Mouse (Mus musculus): ENCODE measurements at regions not wholly inside any gene's neighbourhood (a gene's known extent, or its start where the extent isn't known, plus 50 kb on each side); places are given as distances from the start of the nearest gene placed in this dataset.
A peak's percentile ranks its signal among the peaks of the same experiment; 100 is the strongest.

DNA sequence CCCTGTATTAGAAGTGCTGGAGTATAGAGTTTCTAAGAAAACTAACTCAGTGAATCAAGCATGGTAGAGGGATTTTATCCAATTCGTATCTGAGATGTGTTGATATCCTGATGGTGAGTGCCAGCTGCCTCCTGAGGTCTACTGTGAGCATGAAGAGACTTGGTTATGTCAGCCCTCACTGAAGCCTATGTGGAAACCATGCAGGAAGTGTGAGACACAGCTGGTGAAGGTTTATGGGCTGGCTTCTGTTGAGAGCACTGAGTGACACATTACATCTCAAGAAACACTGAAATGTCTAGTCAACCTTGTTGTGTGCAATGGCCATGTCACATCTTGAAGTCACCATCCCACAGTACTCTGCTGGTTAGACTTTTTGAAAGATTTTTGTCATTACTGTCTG lies 104.6 kb downstream of the Psmg1 start:
- DNase-seq, result no peak

DNA sequence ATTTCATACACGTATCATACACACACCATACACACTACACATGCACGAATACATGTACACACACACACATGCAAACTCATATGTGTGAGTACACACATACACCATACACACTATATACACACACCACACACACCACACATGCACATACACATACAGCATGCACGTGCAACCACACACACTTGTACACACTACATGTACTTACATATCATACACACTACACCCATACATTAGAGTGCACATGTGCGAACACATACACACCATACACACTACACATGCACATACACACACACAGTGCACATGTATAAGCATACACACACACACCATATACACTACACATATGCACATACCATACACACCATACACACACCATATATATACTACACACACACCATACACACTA lies 117.5 kb downstream of the Psmg1 start:
- DNase-seq, result peak; percentile 1

DNA sequence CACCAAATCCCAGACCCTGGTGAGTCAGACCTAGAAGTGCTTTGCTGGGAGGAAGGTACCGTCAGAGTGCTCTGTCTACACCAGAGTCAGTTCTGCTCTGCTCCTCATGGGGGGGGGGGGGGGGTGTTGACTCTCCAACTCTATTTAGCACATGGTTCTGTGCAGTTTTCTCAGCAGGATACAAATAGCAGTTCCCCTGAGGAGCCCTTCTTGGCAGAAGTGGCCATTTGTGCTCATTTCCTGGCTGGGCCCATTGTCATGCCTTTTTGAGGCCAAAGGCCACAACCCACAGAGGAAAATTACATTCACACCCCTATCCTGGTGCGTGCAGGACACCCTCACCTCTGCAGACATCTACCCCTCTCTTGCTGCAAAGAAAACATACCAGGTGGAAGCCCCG lies 118.3 kb downstream of the Psmg1 start:
- DNase-seq, result peak; percentile 43

- no peak for DNase-seq
Observed at GRCm38 (mm10) chr16:95870291-95870690, 120.5 kb downstream of the Psmg1 start.

DNA sequence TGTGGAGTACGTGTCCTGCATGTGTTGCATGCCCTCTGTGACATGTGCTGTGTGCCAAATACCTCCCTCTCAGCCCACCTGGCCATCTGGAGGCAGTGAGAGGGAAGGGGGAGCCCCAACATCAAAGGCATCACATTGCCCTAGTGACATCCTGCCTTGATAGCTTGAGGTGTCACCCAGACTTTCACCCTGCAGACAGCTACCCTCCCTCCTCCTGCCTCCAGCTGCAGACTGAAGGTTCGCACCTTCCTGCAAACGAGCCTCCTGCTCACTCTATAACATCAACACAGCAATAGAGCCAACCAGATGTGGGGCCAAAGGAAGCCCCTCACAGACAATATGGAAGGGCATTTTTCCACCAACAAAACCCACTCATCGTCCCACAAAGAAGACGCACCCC lies 121.3 kb downstream of the Psmg1 start:
- no peak for DNase-seq

DNA sequence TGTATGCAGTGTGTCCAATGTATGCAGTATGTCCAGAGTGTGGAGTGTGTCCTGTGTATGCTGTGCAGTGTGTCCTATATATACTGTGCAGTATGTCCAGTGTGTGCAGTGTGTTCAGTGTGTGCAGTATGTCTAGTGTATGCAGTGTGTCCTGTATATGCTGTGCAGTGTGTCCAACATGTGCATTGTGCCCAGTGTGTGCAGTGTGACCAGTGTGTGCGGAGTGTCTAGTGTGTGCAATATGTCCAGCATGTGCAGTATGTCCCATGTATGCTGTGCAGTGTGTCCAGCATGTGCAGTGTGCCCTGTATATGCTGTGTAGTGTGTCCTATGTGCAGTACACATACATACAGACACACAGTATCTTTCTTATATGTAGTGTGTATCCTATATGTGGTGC lies 121.9 kb downstream of the Psmg1 start:
- DNase-seq, result peak; percentile 1

- DNase-seq, result peak; percentile 1
Observed at GRCm38 (mm10) chr16:95867516-95867915, 123.2 kb downstream of the Psmg1 start.

GRCm38 (mm10) chr16:95866866-95867420 lies 123.8 kb downstream of the Psmg1 start:
- DNase-seq, result no peak

GRCm38 (mm10) chr16:95865603-95866002 lies 125.2 kb downstream of the Psmg1 start:
- DNase-seq, result no peak

GRCm38 (mm10) chr16:95864646-95865045 lies 126.1 kb downstream of the Psmg1 start:
- DNase-seq, result no peak

DNA sequence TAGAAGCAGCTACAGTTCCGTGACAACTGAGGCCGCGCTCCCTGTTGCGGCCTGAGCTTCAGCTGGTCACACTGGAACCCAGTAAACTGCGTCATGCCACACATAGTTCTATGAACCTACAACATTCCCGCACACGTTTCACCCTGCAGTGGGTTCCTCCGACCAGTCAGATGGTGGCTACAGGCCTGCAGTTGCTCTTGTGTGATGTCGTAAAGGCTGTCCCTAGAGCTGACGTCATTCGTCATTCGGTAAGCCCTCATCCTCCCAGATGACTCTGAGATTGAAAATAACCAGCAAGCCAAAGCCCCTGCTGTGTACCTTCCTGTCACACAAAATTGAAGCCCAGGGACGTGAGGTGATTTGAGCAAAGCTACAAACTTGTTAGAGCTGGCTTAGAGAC lies 126.7 kb downstream of the Psmg1 start:
- DNase-seq, result no peak

DNA sequence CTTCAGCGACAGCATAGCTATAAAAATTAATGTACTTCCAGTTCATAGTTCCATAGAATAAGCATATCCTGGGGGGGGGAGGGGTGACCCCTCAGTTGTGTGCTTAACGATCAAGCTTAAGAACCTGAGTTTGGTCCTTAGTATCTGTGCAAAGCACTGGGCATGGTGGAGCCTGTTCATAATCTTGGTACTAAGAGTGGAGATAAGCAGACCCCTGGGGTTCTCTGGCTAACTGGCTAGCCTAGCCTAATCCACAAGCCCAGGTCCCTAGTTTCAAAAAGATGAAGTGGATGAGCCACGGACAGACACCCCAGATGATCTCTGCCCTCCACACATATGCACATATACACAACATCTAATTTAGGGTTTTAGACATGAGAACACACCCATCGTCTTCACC lies 127.2 kb downstream of the Psmg1 start:
- DNase-seq, result no peak

- peak; percentile 29 for DNase-seq
Observed at GRCm38 (mm10) chr16:95862621-95863020, 128.1 kb downstream of the Psmg1 start.

GRCm38 (mm10) chr16:95861231-95861690 lies 129.5 kb downstream of the Psmg1 start:
- peak; percentile 69 for DNase-seq

GRCm38 (mm10) chr16:95860810-95861209 lies 129.9 kb downstream of the Psmg1 start:
- no peak for DNase-seq

- no peak for DNase-seq
Observed at GRCm38 (mm10) chr16:95860111-95860510, 130.6 kb downstream of the Psmg1 start.

- DNase-seq, result no peak
Observed at GRCm38 (mm10) chr16:95857403-95857802, 133.4 kb downstream of the Psmg1 start.

- DNase-seq, result no peak
Observed at GRCm38 (mm10) chr16:95855230-95855629, 135.5 kb downstream of the Psmg1 start.

- no peak for DNase-seq
Observed at GRCm38 (mm10) chr16:95851907-95852306, 138.9 kb downstream of the Psmg1 start.

GRCm38 (mm10) chr16:95848555-95849082 lies 142.1 kb downstream of the Psmg1 start:
- DNase-seq, result no peak

- DNase-seq, result no peak
Observed at GRCm38 (mm10) chr16:95847765-95848483, 142.8 kb downstream of the Psmg1 start.

DNA sequence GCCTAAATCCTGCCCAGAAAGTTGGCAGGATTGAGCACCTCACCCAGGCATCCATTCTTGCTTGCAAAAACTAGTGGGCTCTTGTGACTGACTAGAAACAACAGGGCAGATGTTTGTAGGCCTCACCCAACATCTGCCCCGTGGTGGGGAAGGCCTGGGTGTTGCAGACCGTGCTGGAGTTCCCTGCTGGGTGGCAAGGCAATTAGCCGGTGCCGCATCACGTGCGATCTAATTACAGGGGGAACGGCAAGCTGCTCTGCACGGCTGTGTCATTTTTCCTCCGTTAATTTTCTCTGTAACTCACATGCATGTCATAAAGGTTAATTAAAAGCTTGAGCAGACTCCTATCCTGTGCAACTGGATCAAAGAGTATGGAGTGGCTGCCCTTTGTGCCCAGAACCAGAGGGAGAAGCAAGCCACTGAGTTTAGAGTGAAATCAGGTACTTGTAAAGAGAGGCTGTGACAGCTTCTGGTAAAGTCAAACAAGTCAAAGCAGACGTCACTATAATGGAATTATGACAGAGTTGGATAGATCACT lies 143.5 kb downstream of the Ets2 start:
- no peak for DNase-seq

GRCm38 (mm10) chr16:95844691-95845090 lies 142.8 kb downstream of the Ets2 start:
- DNase-seq, result no peak

DNA sequence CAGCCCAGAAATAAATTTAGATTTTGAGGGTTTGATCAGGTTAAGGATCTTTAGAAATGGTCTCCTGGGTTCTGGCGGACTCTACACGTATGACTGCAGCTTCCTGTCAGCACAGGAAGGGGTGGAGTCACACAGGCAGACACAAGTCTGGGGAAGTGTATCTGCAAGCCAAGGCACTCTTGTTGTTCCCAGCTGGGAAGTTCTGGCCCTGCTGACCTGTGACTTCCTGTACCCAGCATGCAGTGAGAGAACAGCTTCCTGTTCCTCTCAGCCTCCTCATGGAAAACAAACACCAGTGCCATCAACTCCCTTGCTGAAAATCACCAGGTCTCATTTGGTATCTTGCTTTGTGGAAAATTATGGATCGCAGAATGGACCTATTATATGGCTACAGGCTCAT lies 140.9 kb downstream of the Ets2 start:
- DNase-seq, result no peak
